Mouse (Mus musculus) erythroblast, embryonic 14.5 days (primary cell): ENCODE data around the gene Dnah9. TPM values are rescaled to one million over a fixed set of nuclear protein-coding genes. Genes with fewer than 3 reads are reported as not detected.
A peak's percentile ranks its signal among the peaks of the same experiment; 100 is the strongest.

Source experiments
- H3K27me3 ChIP-seq: 2 replicates; pipeline ENCODE4 v1.6.1; 2012; ENCODE audit warnings: inconsistent platforms; ENCODE audit not compliant: control insufficient read depth
- H3K36me3 ChIP-seq: 2 replicates; pipeline ENCODE4 v1.6.1; 2012; ENCODE audit warnings: mild to moderate bottlenecking, inconsistent platforms; ENCODE audit not compliant: control insufficient read depth
- H3K4me1 ChIP-seq: 2 replicates; pipeline ENCODE4 v1.6.1; 2012; ENCODE audit warnings: inconsistent platforms; ENCODE audit not compliant: control insufficient read depth
- H3K4me3 ChIP-seq: replicated peaks from 2 replicates; pipeline ENCODE3; 2012; ENCODE audit warnings: moderate library complexity, mild to moderate bottlenecking, inconsistent platforms
- H3K9me3 ChIP-seq: 2 replicates; pipeline ENCODE4 v1.6.1; 2012; ENCODE audit warnings: low read length, inconsistent platforms, mixed read lengths; ENCODE audit not compliant: control insufficient read depth
- GATA1 ChIP-seq: IDR thresholded peaks from 2 replicates; pipeline ENCODE4 v1.6.1; 2012; ENCODE audit warnings: low read length, inconsistent platforms, mixed read lengths
- TAL1 ChIP-seq: IDR thresholded peaks from 3 replicates; pipeline ENCODE4 v1.6.1; 2012; ENCODE audit warnings: low read length, inconsistent platforms, mixed read lengths
- polyA plus RNA-seq: library from polyadenylated mRNA; stranded (reverse); fragments of >175 nt; gene quantifications from 2 replicates; pipeline ENCODE4 v1.2.3, GENCODE M21; 2012

Gene Dnah9
- not detected in 2 replicates for polyA plus RNA-seq

DNA sequence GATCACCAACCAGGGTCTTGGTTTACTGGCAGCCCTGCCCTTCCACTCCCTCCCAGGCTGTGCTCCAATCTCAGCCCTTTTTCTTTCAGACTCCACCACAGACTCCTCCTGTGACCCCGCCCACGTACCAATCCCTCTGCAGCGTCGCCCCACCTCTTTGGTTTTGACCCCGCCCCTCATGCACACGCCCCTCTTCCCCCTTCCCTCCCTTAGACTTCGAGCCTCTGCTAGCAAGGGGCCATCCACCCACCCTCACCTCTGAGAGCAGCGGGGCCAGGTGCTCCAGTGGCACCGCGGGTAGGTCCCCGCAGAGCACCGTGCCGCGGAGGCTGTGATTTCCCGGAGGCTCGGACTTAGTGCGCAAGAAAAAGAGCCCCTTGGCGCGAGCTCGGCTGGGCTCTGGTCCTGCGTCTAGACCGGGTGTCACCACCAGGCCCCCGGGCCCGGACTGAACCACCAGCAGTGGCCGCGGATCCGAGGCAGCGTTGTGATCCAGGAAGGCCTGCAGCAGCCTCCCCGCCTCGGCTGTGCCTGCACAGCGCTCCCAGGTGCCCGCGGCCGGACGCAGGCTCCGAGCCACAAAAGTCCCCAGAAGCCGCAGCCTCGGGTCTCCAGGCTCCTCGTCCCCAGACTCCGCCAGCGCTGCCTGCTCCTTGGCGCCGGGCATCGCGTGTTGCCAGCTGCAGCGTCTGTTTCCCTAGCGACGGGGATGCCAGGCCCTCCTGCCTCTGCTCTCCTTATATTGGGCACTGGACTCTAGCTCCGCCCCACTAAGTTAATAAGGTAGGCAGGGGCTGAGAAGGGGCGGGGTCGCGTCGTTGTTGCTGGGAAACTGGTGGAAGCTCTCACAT lies at the start of gene Dnah9:
Gene Dnah9 (minus strand): TSS at position 751 of the 851 bp plus-strand sequence.
- Histone ChIP-seq H3K36me3 (no peaks in the 10 kb centered on the region), H3K27me3 (peaks cover 8% of the 10 kb centered on the region; the same call in 1 of the 2 replicates), H3K9me3 (no peaks in the 10 kb centered on the region), H3K4me3 (peak within 1 kb of the TSS; percentile 12), H3K4me1 (no peaks in the 10 kb centered on the region)
- TF ChIP-seq TAL1 (no peak), GATA1 (no peak)

- no peak for TF ChIP-seq GATA1
- TF ChIP-seq TAL1, result no peak
These were observed 20.4 kb upstream of the Dnah9 start for GRCm38 (mm10) chr11:66188627-66189287.

DNA sequence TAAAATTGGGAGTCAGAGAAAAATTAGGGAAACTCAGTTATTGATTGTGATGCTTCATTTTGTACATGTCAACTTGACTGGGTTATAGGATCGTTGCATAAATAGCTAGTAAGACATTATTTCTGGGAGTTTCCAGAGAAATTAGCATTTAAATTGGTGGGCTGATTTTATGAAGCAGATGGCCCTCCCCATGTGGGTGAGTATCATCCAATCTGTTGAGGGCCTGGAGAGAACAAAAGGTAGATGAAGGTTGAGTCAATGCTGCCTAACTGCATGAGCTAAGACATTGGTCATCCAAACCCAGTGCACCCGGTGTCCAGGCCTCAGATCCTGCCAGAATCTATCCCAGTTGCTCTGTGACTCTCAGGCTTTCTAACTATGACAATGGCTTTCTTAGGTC lies 19.8 kb upstream of the Dnah9 start:
- Histone ChIP-seq H3K9me3 (no peaks in the 10 kb centered on the region), H3K27me3 (no peaks in the 10 kb centered on the region), H3K4me3 (no peak overlapping the region), H3K4me1 (no peaks in the 10 kb centered on the region), H3K36me3 (no peaks in the 10 kb centered on the region)
- TF ChIP-seq TAL1 (no peak), GATA1 (no peak)

More at GRCm38 (mm10) chr11:66188627-66189287, 20.4 kb upstream of the Dnah9 start:
- H3K9me3 ChIP-seq, result no peaks in the 10 kb centered on the region
- H3K4me3 ChIP-seq, result no peak overlapping the region
- H3K36me3 ChIP-seq, result no peaks in the 10 kb centered on the region
- no peaks in the 10 kb centered on the region for H3K27me3 ChIP-seq
- no peaks in the 10 kb centered on the region for H3K4me1 ChIP-seq

GRCm38 (mm10) chr11:66177781-66178180 lies 9.4 kb upstream of the Dnah9 start:
- H3K9me3 ChIP-seq, result no peaks in the 10 kb centered on the region

GRCm38 (mm10) chr11:66164022-66164421 lies 4.3 kb downstream of the Dnah9 start:
- Histone ChIP-seq H3K27me3 (peaks cover 8% of the 10 kb centered on the region; the same call in 1 of the 2 replicates), H3K4me1 (no peaks in the 10 kb centered on the region), H3K36me3 (no peaks in the 10 kb centered on the region), H3K9me3 (no peaks in the 10 kb centered on the region), H3K4me3 (no peak overlapping the region)
- TF ChIP-seq GATA1, result no peak
- no peak for TF ChIP-seq TAL1

More at GRCm38 (mm10) chr11:66177781-66178180, 9.4 kb upstream of the Dnah9 start:
- TF ChIP-seq GATA1, result no peak
- TF ChIP-seq TAL1, result no peak
- Histone ChIP-seq H3K4me3 (no peak overlapping the region), H3K4me1 (no peaks in the 10 kb centered on the region), H3K36me3 (no peaks in the 10 kb centered on the region), H3K27me3 (no peaks in the 10 kb centered on the region)

DNA sequence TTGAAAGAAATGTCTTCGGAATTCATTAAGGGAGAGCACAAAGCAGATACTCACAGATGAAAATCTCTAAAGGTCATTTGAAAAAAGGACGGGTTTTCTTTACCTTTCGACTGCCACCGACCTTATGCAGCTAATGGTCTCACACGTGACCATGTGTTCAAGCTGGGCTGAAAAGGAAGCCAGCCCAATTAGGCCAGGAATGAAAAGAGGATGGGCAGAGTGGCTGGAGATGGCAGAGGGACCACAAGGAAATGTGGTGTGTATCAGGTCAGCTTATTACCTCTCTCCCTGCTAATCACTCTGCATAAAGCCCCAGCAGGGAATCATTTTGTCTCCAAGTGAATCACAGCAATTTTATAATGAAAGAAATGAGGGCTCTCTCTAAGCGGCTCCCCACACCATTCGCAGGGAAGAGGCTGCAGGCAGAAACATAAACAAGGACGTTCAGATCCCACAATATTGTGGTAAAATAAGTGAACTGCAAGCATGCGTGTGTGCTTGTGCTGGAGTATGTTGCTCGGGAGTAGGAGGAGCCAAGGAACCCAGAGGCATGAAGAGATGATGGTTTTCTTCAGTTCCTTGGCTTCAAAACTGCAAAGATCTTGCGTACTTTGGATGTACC lies 27.6 kb downstream of the Dnah9 start:
- H3K36me3 ChIP-seq, result no peaks in the 10 kb centered on the region
- H3K27me3 ChIP-seq, result no peaks in the 10 kb centered on the region
- H3K4me3 ChIP-seq, result no peak overlapping the region
- no peaks in the 10 kb centered on the region for H3K4me1 ChIP-seq
- TF ChIP-seq TAL1 (no peak), GATA1 (no peak)
- peaks cover 2% of the 10 kb centered on the region; the same call in 1 of the 2 replicates for H3K9me3 ChIP-seq

- Histone ChIP-seq H3K4me1 (no peaks in the 10 kb centered on the region), H3K4me3 (no peak overlapping the region), H3K9me3 (no peaks in the 10 kb centered on the region; the same call in 1 of the 2 replicates), H3K27me3 (no peaks in the 10 kb centered on the region), H3K36me3 (no peaks in the 10 kb centered on the region)
- no peak for TF ChIP-seq GATA1
- no peak for TF ChIP-seq TAL1
These were observed 33.5 kb downstream of the Dnah9 start for GRCm38 (mm10) chr11:66134826-66135225.

DNA sequence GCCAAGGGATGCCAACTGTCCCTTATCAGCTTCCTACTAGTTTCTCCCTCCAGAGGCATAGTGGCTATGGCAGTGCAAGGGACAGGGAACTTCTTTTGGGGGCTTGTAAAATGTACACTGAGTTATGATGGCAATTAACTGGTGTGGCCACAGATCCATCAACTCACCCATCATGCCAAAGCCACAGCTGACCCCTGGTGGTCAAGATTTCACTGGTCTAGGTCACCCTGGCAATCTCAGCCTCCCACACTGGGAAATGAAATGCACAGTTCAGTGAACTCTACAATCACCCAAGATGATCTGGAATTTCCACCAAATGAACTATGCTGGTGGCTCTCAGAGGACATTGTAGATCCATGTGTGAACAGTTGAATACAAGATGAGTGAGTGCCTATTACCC lies 42.2 kb downstream of the Dnah9 start:
- TF ChIP-seq GATA1 (no peak), TAL1 (no peak)
- no peaks in the 10 kb centered on the region for H3K4me1 ChIP-seq
- no peaks in the 10 kb centered on the region for H3K9me3 ChIP-seq
- H3K27me3 ChIP-seq, result no peaks in the 10 kb centered on the region
- H3K36me3 ChIP-seq, result no peaks in the 10 kb centered on the region
- no peak overlapping the region for H3K4me3 ChIP-seq

DNA sequence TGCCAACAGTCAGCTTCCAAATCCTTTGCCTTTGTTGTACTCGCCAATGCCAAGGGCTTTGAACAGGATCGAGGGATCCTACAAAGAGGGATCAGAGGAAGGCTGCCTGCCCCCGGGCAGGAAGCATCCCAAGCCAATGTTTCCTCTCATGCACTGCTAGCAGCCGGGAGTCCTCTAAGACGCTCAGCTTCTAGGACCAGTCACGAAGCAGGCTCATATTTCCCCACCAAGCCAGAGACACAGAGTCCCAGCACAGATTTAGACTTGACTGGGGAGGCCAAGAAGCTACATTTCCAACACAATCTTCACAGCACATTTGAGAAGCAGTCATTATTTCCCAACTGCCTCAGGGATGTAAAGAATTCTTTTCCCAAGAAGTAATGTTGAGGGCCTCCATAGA lies 43.9 kb downstream of the Dnah9 start:
- H3K27me3 ChIP-seq, result no peaks in the 10 kb centered on the region
- no peak overlapping the region for H3K4me3 ChIP-seq
- no peaks in the 10 kb centered on the region for H3K36me3 ChIP-seq
- no peak for TF ChIP-seq TAL1
- TF ChIP-seq GATA1, result no peak
- H3K9me3 ChIP-seq, result no peaks in the 10 kb centered on the region
- no peaks in the 10 kb centered on the region for H3K4me1 ChIP-seq
